Mouse (Mus musculus) liver, embryonic 12.5 days (tissue): ENCODE results near the gene Mvb12a. TPM values are rescaled to one million over a fixed set of nuclear protein-coding genes. Genes with fewer than 3 reads are reported as not detected.

Experiments
- ATAC-seq: fragments of 200-750 bp; cut with Nextera tagmentation; 2 replicates; pipeline ENCODE4 v1.8.0; 2017; ENCODE audit warnings: moderate number of reproducible peaks, mild to moderate bottlenecking, moderate library complexity
- H3K27ac ChIP-seq: fragments of 300-500 bp; sonication (generic); 2 replicates; pipeline ENCODE4 v1.5.1; 2016; ENCODE audit warnings: mild to moderate bottlenecking
- H3K27me3 ChIP-seq: fragments of 300-500 bp; sonication (generic); replicated peaks from 2 replicates; pipeline ENCODE4 v1.6.1; 2016; ENCODE audit warnings: mild to moderate bottlenecking, moderate library complexity
- H3K36me3 ChIP-seq: fragments of 300-500 bp; sonication (generic); 2 replicates; pipeline ENCODE4 v1.6.1; 2016; ENCODE audit warnings: mild to moderate bottlenecking, moderate library complexity
- H3K4me1 ChIP-seq: fragments of 300-500 bp; sonication (generic); 2 replicates; pipeline ENCODE4 v1.6.1; 2016
- H3K4me2 ChIP-seq: fragments of 300-500 bp; sonication (generic); 2 replicates; pipeline ENCODE4 v1.6.1; 2016; ENCODE audit warnings: mild to moderate bottlenecking, moderate library complexity
- H3K4me3 ChIP-seq: fragments of 300-500 bp; sonication (generic); 2 replicates; pipeline ENCODE4 v1.5.1; 2016; ENCODE audit warnings: mild to moderate bottlenecking, moderate library complexity
- H3K9ac ChIP-seq: fragments of 300-500 bp; sonication (generic); 2 replicates; pipeline ENCODE4 v1.6.1; 2016; ENCODE audit warnings: mild to moderate bottlenecking, moderate library complexity
- H3K9me3 ChIP-seq: fragments of 300-500 bp; sonication (generic); replicated peaks from 2 replicates; pipeline ENCODE4 v1.6.1; 2016; ENCODE audit warnings: mild to moderate bottlenecking, moderate library complexity
- WGBS: fragments of 180-500 bp; shearing (Covaris S2); methylation state at CpG from one replicate; pipeline ENCODE4 v1.1.7; 2016; ENCODE audit not compliant: insufficient replicate concordance; 5-methylcytosine and 5-hydroxymethylcytosine counted together
- polyA plus RNA-seq: library from polyadenylated mRNA; unstranded; fragments of >200 nt; fragmentation: Nextera tagmentation; extraction: Ambion mirVana; gene quantifications from 2 replicates; pipeline ENCODE4 v1.2.1, GENCODE M21; 2016

Mvb12a gene
- polyA plus RNA-seq, 1 experiment from 2014 or later: 42.7 TPM

GRCm38 (mm10) chr8:71554644-71555043, 11.9 kb downstream of the Mvb12a start:
- no peaks in the 10 kb centered on the region for H3K9me3 ChIP-seq
- peaks cover 44% of the 10 kb centered on the region for H3K4me1 ChIP-seq
- no peak overlapping the region for H3K4me2 ChIP-seq
- WGBS: 68% methylated on average over 2 of the region's 2 CpGs
- H3K36me3 ChIP-seq: no peaks in the 10 kb centered on the region
- 0 out of 2 replicates have a peak overlapping the region, but pooled peaks have one; percentile 18 for H3K27ac ChIP-seq
- H3K4me3 ChIP-seq: no peak overlapping the region
- H3K27me3 ChIP-seq: peaks cover 43% of the 10 kb centered on the region
- no peak overlapping the region for H3K9ac ChIP-seq
- no peak for ATAC-seq

GRCm38 (mm10) chr8:71558071-71558957, 15.6 kb downstream of the Mvb12a start, which contains the start of gene Tmem221:
Gene Tmem221 (minus strand): TSS chr8:71558871.
- peak within 1 kb of the TSS; percentile 83 for H3K27ac ChIP-seq
- H3K4me3 ChIP-seq: peak within 1 kb of the TSS; percentile 63
- H3K36me3 ChIP-seq: no peaks in the 10 kb centered on the region
- peak within 1 kb of the TSS; percentile 93 for H3K4me2 ChIP-seq
- H3K4me1 ChIP-seq: peaks cover 78% of the 10 kb centered on the region
- peak; percentile 19; the same call in 1 of the 2 replicates for ATAC-seq
- WGBS: 8% methylated on average over 70 of the region's 70 CpGs
- H3K27me3 ChIP-seq: peaks cover 65% of the 10 kb centered on the region
- peak within 1 kb of the TSS; percentile 68 for H3K9ac ChIP-seq
- no peaks in the 10 kb centered on the region for H3K9me3 ChIP-seq

GRCm38 (mm10) chr8:71558958-71559690, 16.4 kb downstream of the Mvb12a start:
- H3K4me2 ChIP-seq: peak overlapping the region; percentile 93
- H3K4me1 ChIP-seq: peaks cover 70% of the 10 kb centered on the region
- peaks cover 3% of the 10 kb centered on the region for H3K9me3 ChIP-seq
- peak overlapping the region; percentile 83 for H3K27ac ChIP-seq
- peak overlapping the region; percentile 63 for H3K4me3 ChIP-seq
- peaks cover 71% of the 10 kb centered on the region for H3K27me3 ChIP-seq
- peak; percentile 79 for ATAC-seq
- peak overlapping the region; percentile 68 for H3K9ac ChIP-seq
- H3K36me3 ChIP-seq: no peaks in the 10 kb centered on the region
- 2% methylated on average over 24 of the region's 24 CpGs for WGBS

- Histone ChIP-seq H3K9me3 (peaks cover 8% of the 10 kb centered on the region), H3K4me1 (peaks cover 61% of the 10 kb centered on the region), H3K36me3 (no peaks in the 10 kb centered on the region), H3K27me3 (peaks cover 72% of the 10 kb centered on the region), H3K4me3 (peak overlapping the region; percentile 63; the same call in 1 of the 2 replicates), H3K9ac (peak overlapping the region; percentile 64; the same call in 1 of the 2 replicates), H3K27ac (peak overlapping the region; percentile 83), H3K4me2 (peak overlapping the region; percentile 93)
- ATAC-seq: peak; percentile 61
- WGBS: 33% methylated on average over 3 of the region's 3 CpGs
Measured at GRCm38 (mm10) chr8:71560071-71560470, 17.3 kb downstream of the Mvb12a start.

- peak overlapping the region; percentile 93 for H3K4me2 ChIP-seq
- no peaks in the 10 kb centered on the region for H3K36me3 ChIP-seq
- WGBS: 87% methylated on average over 5 of the region's 5 CpGs
- H3K27me3 ChIP-seq: peaks cover 72% of the 10 kb centered on the region
- ATAC-seq: no peak
- H3K4me3 ChIP-seq: no peak overlapping the region
- peaks cover 8% of the 10 kb centered on the region for H3K9me3 ChIP-seq
- no peak overlapping the region for H3K9ac ChIP-seq
- peaks cover 55% of the 10 kb centered on the region for H3K4me1 ChIP-seq
- peak overlapping the region; percentile 83 for H3K27ac ChIP-seq
Measured at GRCm38 (mm10) chr8:71560765-71561164, 18.0 kb downstream of the Mvb12a start.

GRCm38 (mm10) chr8:71561401-71561800, 18.7 kb downstream of the Mvb12a start:
- no peak for ATAC-seq
- Histone ChIP-seq H3K9ac (no peak overlapping the region), H3K27me3 (peaks cover 73% of the 10 kb centered on the region), H3K4me2 (peak overlapping the region; percentile 27; the same call in 1 of the 2 replicates), H3K36me3 (no peaks in the 10 kb centered on the region), H3K9me3 (peaks cover 8% of the 10 kb centered on the region), H3K27ac (no peak overlapping the region), H3K4me3 (no peak overlapping the region), H3K4me1 (peaks cover 55% of the 10 kb centered on the region)
- WGBS: 4% methylated on average over 15 of the region's 15 CpGs

- peaks cover 8% of the 10 kb centered on the region for H3K9me3 ChIP-seq
- peak overlapping the region; percentile 31 for H3K4me3 ChIP-seq
- no peak overlapping the region for H3K27ac ChIP-seq
- WGBS: 2% methylated on average over 33 of the region's 33 CpGs
- peaks cover 70% of the 10 kb centered on the region for H3K27me3 ChIP-seq
- H3K4me2 ChIP-seq: peak overlapping the region; percentile 62
- no peak for ATAC-seq
- H3K36me3 ChIP-seq: no peaks in the 10 kb centered on the region
- H3K4me1 ChIP-seq: peaks cover 53% of the 10 kb centered on the region
- peak overlapping the region; percentile 12; the same call in 1 of the 2 replicates for H3K9ac ChIP-seq
Measured at GRCm38 (mm10) chr8:71562751-71563150, 20.0 kb downstream of the Mvb12a start.

- Histone ChIP-seq H3K36me3 (no peaks in the 10 kb centered on the region), H3K4me2 (no peak overlapping the region), H3K4me1 (peaks cover 40% of the 10 kb centered on the region), H3K27ac (no peak overlapping the region), H3K9me3 (peaks cover 8% of the 10 kb centered on the region), H3K9ac (no peak overlapping the region), H3K27me3 (peaks cover 70% of the 10 kb centered on the region), H3K4me3 (no peak overlapping the region)
- 70% methylated on average over 4 of the region's 4 CpGs for WGBS
- no peak for ATAC-seq
Measured at GRCm38 (mm10) chr8:71563992-71564391, 21.3 kb downstream of the Mvb12a start.

GRCm38 (mm10) chr8:71566501-71566900, 23.8 kb downstream of the Mvb12a start, which contains the start of gene Nxnl1:
Gene Nxnl1 (minus strand): TSS chr8:71566601.
- H3K4me2 ChIP-seq: no peak within 1 kb of the TSS
- H3K9me3 ChIP-seq: peaks cover 8% of the 10 kb centered on the region
- H3K27me3 ChIP-seq: peaks cover 84% of the 10 kb centered on the region
- 66% methylated on average over 3 of the region's 3 CpGs for WGBS
- H3K36me3 ChIP-seq: no peaks in the 10 kb centered on the region
- H3K4me1 ChIP-seq: peaks cover 36% of the 10 kb centered on the region
- H3K9ac ChIP-seq: no peak within 1 kb of the TSS
- no peak within 1 kb of the TSS for H3K27ac ChIP-seq
- no peak for ATAC-seq
- no peak within 1 kb of the TSS for H3K4me3 ChIP-seq

- Histone ChIP-seq H3K27me3 (peaks cover 79% of the 10 kb centered on the region), H3K4me3 (no peak overlapping the region), H3K27ac (no peak overlapping the region), H3K4me2 (no peak overlapping the region), H3K36me3 (no peaks in the 10 kb centered on the region), H3K4me1 (peaks cover 27% of the 10 kb centered on the region), H3K9me3 (peaks cover 8% of the 10 kb centered on the region), H3K9ac (no peak overlapping the region)
- WGBS: 59% methylated on average over 7 of the region's 7 CpGs
- no peak for ATAC-seq
Measured at GRCm38 (mm10) chr8:71567587-71567986, 24.9 kb downstream of the Mvb12a start.

- 22% methylated on average over 13 of the region's 13 CpGs for WGBS
- peaks cover 8% of the 10 kb centered on the region for H3K9me3 ChIP-seq
- peak within 1 kb of the TSS; percentile 80 for H3K4me2 ChIP-seq
- no peak within 1 kb of the TSS for H3K27ac ChIP-seq
- no peak within 1 kb of the TSS for H3K9ac ChIP-seq
- no peak for ATAC-seq
- no peaks in the 10 kb centered on the region for H3K36me3 ChIP-seq
- peaks cover 21% of the 10 kb centered on the region for H3K4me1 ChIP-seq
- H3K27me3 ChIP-seq: peaks cover 71% of the 10 kb centered on the region
- H3K4me3 ChIP-seq: peak within 1 kb of the TSS; percentile 55
Measured at GRCm38 (mm10) chr8:71568387-71568937, 25.7 kb downstream of the Mvb12a start, which contains the start of gene Slc27a1. Gene Slc27a1 (plus strand): TSS chr8:71568882.
